Mouse (Mus musculus): ENCODE measurements around the gene Fnd3c2.
"Not testable (repeated sequence)": the region's sequence is repeated elsewhere in the genome, so short reads cannot be mapped to it uniquely, and the experiment has no call there.

Fnd3c2 gene

DNA sequence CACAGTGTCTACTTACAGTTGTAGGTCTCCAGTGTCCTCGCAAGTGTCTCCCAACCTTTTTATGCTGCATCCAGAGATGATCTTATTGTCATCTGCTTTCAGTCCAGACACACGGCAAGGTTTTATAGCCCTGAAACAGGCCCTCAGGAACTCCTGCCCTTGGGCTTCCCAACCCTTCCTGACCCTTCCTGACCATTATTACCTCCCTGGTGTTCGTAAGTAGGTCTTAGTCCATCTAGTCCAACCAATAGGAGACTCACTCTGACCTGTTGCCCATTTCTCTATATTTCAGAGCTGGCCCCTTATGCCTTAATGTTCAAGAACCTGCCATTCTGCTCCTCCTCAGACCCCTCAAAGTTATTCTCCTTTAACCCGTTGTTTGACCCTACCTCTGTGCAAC lies at the start of gene Fnd3c2:
TSS of gene Fnd3c2 (minus strand) at position 101 of the 400 bp plus-strand sequence.
- no peak for DNase-seq (ENCODE audit: extremely low read depth, low read depth, low spot score)

DNA sequence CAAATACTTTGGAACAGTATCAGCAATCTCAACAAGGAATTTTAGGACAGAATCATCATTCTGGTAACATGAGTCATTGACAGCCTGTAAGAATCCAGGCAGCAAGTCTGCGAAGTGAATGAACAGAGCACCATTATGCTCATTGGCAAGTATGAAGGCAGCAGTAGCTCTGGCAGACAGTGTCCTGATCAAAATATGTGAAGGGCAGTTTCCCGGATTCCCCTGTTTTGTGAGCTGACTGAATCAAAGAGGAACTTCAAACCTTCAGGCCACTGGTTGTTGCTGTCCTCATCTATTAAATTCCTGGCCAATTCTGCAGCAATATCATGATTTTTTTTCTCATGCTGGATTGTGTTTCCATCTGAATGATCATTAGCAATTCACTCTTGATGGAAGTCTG lies 29.3 kb upstream of the Fnd3c2 start:
- no peak for DNase-seq (ENCODE audit: extremely low read depth, low read depth, low spot score)

DNA sequence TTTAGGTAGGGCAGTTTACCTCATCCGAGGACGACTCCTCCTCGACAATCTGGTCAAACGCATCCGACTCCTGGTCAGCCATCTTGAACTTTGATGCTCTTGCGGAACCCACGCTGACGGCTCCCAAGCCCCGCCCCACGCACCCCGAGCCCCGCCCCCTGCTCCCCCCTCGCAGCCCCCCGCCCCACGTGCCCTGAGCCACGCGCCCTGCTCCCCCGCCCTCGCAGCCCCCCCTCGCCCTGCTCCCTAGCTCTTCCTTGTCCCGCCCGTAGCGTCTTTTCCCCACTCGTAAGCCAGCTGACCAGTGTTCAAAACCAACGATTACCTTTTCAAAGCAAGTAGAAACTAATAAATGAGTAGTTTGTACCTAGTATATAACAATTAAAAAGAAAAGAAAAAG lies 34.1 kb downstream of the Fnd3c2 start, which contains the start of gene Taf9b:
TSS of gene Taf9b (minus strand) at position 101 of the 400 bp plus-strand sequence.
- DNase-seq (ENCODE audit: extremely low read depth, low read depth, low spot score): no peak

DNA sequence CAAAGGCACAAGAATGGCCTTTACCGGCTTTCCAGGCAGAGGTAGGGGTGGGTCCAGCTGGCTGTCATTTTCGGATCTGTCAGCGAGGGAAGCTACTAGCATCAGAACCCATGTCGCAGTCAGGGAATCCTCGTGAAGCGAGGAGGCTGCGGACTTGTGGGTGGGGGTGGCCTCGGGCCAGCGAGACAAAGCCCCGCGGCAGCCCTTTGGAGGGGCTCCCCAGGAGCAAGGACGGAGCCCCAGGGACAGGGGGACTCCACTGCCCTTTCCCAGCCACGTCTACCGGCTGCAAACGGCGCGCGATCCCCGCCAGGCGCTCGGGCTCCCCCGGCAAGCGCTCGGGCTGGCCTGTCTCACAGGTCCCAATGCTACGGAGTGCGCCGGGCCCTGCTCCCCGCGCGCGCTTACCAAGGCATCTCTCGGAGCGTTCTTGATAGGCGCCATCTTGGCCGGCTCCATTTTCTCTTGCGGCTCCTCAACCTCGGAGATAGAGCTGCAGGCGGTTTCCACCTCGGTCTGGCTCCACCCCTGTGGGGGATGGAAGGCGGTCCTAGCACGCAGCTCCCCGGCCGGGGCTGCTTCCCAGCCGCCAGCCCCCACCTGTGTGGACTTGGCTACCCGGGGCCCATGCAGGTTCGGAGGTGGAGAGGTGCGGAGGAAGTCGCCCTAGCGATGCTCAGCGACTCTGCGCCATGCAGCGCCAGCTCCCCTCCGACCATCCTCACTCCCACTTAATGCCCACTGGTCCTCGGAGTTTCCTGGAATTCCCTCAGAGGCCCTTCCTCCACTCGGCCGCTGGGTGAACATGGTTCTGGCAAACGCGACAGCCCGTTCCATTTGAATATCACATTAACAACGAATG lies 35.8 kb downstream of the Fnd3c2 start:
- no peak for DNase-seq (ENCODE audit: extremely low read depth, low read depth, low spot score)

DNA sequence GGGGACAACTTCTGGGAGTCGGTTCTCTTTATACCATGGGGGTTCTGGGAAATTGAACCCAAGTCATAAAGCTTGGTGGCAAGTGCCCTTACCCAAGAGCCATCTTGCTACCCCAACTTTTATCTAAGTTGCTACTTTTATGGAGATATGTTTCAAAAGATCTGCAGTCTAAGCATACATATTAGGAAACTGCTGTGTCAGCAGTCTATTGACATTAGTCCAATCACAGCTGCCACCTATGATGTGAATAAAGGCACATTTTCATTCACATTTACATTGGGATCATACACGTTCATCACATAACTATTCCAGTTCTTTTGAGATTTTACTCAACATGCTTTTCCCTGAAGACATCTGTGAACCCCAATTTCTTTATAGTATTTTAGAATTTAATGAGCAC lies 46.1 kb downstream of the Fnd3c2 start:
- DNase-seq (ENCODE audit: extremely low read depth, low read depth, low spot score): no peak

DNA sequence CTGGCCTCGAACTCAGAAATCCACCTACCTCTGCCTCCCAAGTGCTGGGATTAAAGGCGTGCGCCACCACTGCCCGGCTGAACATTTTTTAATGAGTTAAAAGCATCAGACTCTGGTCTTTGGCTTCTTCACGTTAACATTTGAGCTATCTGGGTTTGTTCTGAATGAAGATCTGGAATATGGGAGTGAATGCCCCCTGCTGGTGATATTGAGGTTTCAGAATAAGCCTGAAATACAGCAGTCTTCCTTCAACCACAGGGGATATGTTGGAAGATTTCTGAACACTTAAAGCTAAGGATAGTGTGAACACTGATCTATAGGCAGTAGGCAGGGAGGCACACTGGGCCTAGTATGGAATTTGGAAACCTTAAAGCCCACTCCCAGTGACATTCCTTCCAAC lies 56.3 kb downstream of the Fnd3c2 start:
- no peak for DNase-seq (ENCODE audit: extremely low read depth, low read depth, low spot score)

DNA sequence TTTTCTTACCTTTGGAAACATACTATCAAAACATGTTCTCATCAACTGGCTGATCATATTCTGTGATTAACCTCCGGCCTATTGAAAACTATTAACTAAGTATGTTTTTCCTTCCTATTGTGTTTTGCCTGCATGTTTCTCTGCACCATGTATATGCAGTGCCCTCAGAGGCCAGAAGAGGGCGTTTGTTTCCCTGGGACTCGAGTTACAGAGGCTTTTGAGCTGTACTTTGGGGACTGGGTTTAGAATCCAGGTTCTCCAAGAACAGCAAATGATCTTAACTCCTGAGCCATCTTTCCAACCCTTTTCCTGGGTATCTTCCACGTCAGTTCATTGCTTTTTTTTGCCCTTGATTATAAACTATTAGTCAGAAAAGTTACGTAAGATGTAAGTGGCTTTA lies 57.9 kb downstream of the Fnd3c2 start:
- no peak for DNase-seq (ENCODE audit: extremely low read depth, low read depth, low spot score)

DNA sequence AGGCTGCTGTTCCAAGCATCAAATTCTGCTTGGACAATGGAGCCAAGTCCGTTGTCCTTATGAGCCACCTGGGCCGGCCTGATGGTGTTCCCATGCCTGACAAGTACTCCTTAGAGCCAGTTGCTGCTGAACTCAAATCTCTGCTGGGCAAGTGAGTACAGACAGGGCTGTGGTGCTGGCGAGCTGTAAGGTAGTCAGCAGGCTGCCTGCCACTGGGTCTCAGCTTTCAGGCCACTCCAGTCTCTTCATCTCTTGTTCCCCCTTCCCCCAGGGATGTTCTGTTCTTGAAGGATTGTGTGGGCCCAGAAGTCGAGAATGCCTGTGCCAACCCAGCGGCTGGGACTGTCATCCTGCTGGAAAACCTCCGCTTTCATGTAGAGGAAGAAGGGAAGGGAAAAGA lies 60.8 kb downstream of the Fnd3c2 start:
- DNase-seq (ENCODE audit: extremely low read depth, low read depth, low spot score): not testable (repeated sequence)

DNA sequence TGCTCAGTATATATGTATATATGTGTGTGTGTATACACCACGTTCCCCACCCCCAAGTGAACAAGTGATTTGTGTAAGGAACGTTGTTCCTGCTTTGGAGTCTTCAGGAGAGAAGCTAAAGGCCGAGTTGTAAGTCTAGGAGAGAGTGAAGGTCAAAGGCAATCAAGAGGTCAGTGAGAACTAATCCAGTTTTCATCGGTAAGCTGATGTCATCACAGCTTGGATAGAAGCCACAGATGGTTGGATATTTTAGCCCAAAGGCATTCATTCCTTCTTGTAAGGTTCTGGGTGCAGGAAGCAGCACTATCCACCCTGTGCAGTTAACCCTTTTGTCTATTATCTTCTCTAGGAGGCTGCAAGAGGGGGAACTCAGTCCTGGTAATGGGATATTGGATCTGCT lies 65.1 kb downstream of the Fnd3c2 start:
- no peak for DNase-seq (ENCODE audit: extremely low read depth, low read depth, low spot score)

DNA sequence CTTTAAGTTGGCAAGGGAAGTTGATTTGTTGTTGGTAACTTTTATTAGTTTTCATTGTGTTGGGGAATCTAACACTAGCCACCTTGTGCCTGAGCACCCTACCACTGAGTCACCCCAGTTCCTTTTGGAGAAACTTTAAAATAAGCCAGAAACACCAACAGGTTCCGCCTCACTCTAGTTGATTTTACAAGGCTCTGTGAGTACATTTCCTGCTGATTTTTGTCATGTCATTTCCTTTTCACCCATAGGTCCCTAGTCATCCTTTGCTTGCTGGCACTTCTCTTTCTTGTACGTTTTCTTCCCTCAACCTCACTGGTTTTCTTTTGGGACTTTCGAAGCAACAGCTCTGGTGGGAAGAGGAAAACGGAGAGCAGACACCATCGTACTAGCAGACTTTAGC lies 65.8 kb downstream of the Fnd3c2 start:
- no peak for DNase-seq (ENCODE audit: extremely low read depth, low read depth, low spot score)

DNA sequence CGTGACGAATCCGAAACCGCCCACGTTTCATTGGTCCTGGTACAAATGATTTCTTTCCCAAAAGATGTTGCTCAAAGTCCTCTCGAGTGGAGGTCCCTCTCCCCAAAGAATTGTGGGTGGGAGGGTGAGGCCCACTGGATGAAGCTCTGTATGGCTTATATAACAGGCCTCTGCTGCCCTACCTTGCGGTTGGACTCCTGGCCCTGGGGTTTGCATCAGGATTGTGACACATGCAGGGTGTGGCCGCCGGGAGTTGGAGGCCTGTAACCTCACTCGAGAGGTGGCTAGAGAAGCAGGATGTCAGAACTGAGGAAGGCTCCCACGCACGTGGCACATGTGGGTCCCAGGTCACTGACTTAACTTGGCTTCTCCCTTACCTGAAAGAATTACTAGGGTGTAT lies 67.4 kb downstream of the Fnd3c2 start:
- DNase-seq (ENCODE audit: extremely low read depth, low read depth, low spot score): no peak

DNA sequence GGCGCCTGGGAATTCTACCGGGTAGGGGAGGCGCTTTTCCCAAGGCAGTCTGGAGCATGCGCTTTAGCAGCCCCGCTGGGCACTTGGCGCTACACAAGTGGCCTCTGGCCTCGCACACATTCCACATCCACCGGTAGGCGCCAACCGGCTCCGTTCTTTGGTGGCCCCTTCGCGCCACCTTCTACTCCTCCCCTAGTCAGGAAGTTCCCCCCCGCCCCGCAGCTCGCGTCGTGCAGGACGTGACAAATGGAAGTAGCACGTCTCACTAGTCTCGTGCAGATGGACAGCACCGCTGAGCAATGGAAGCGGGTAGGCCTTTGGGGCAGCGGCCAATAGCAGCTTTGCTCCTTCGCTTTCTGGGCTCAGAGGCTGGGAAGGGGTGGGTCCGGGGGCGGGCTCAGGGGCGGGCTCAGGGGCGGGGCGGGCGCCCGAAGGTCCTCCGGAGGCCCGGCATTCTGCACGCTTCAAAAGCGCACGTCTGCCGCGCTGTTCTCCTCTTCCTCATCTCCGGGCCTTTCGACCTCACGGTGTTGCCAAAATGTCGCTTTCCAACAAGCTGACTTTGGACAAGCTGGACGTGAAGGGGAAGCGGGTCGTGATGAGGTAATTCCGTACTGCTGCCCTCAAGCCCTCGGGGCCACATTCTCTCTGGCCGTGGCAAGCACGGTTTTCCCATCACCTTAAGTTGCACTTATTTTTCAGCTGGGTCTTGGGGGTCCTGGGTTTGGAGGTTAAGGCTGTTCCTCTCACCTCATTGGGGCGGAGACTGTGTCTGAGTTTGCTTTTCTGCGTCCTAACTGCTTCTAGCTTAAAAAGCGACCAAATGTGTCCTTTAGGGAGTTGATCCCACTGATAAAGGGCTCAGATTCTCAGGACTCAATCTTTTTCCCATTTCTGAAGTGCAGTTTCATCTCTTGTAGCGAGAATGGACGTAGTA lies 68.2 kb downstream of the Fnd3c2 start, which contains the start of gene Pgk1:
TSS of gene Pgk1 (plus strand) at position 388 of the 937 bp plus-strand sequence.
- DNase-seq (ENCODE audit: extremely low read depth, low read depth, low spot score): peak; percentile 56

DNA sequence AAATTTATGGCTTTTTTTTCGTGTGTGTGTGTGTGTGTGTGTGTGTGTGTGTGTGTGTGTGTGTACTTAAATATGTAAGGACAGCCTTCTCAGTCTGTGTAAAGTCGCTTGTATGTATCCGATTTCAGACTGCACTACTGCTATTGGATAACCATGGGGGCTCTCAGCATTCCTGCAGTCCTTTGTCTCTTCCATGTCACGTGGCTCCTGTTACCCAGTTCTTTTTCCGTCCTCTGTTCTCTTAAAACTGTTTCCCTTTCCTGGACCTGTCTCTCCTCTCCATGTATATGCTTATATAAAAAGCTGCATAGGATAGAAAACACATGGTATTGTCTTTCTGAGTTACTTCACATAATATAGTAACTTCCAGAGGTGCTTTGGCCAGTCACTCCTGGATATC lies 69.5 kb downstream of the Fnd3c2 start:
- DNase-seq (ENCODE audit: extremely low read depth, low read depth, low spot score): no peak

All from fat pad, adult 2 months (tissue).